Comparison of ENCODE assay signal across 8 mouse cellular contexts in the genomic region with DNA sequence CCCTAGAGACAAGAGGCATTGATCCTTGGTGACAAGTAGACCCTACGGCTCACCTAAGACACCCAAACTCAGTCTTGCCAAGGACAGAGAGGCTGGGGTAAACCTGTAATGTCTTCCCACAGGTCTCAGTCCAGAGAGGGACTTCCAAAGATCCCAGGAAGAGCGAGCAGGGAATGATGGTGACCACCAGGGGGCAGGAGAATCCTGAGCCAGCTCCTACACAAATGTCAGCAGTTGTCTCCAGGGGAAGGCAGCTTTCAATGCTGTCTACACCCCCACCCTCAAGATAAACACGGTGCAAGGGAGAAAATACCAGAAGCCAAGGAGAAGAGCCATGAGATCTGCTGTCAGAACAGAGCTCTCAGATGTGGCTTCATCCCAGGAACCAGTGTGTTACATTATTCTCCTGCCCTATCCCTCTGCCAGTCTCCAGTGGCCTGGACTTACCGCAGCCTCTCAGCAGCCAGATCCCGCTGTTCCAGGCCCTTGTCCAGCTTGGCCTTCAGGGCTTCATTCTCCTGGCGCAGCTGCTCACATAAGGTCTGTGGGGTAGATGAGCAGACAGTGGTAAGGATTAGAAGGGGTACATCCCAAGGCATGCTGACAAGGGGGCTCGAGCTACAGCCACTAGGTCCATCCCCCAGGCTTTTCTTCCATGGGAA. TPM values are rescaled to one million over a fixed set of nuclear protein-coding genes. Genes with fewer than 3 reads are reported as not detected.
DNase-seq lines count a peak whose midpoint lies in the region; ATAC-seq lines count a peak whose summit lies in the region.
"Had no signal": no experiment of that assay in that cellular context is flagged by ENCODE, and none has a peak within 500 bp of the region (broad histone marks: within the 10 kb centered on the region; RNA-seq: fewer than 3 reads in every experiment).

No protein-coding gene starts in this region.

- no peak overlapping the region for H3K4me2 ChIP-seq in midbrain, embryonic 11.5 days
- no peak overlapping the region for H3K4me2 ChIP-seq in liver, embryonic 11.5 days
- H3K4me2 ChIP-seq: neural tube, embryonic 12.5 days had no signal

- no peak overlapping the region for H3K4me3 ChIP-seq in midbrain, embryonic 10.5 days
- no peak overlapping the region for H3K4me3 ChIP-seq in midbrain, embryonic 11.5 days (ENCODE audit: low read depth, low read length)
- no peak overlapping the region for H3K4me3 ChIP-seq in liver, embryonic 11.5 days (ENCODE audit: low read depth, low read length)
- H3K4me3 ChIP-seq: neural tube, embryonic 12.5 days had no signal

- no peak overlapping the region for H3K27ac ChIP-seq in midbrain, embryonic 10.5 days (replicated peaks)
- H3K27ac ChIP-seq in midbrain, embryonic 11.5 days (ENCODE audit: low read depth, low read length), result no peak overlapping the region
- no peak overlapping the region for H3K27ac ChIP-seq in liver, embryonic 11.5 days (ENCODE audit: low read depth, low read length)
- H3K27ac ChIP-seq: neural tube, embryonic 12.5 days had no signal

- H3K9ac ChIP-seq in midbrain, embryonic 11.5 days (ENCODE audit: low read length), result no peak overlapping the region
- no peak overlapping the region for H3K9ac ChIP-seq in liver, embryonic 11.5 days (ENCODE audit: low read depth, low read length)
- H3K9ac ChIP-seq: neural tube, embryonic 12.5 days had no signal

- WGBS in midbrain, embryonic 10.5 days, result 69% methylated on average over 7 of the region's 7 CpGs
- WGBS in midbrain, embryonic 11.5 days, result 69% methylated on average over 7 of the region's 7 CpGs
- WGBS in liver, embryonic 11.5 days, result 65% methylated on average over 7 of the region's 7 CpGs

- ATAC-seq in midbrain, embryonic 11.5 days (ENCODE audit: low FRiP score), result no peak
- ATAC-seq in liver, embryonic 11.5 days (replicated peaks; ENCODE audit: low FRiP score), result no peak

- intact Hi-C loops in heart, postnatal 36 days (cut with DNase I), result loop anchor here (1.0 to 5.0 kb wide), 2 partner anchors 54 to 107 kb away; no protein-coding TSS in a partner anchor

- peaks cover 40% of the 10 kb centered on the region for H3K36me3 ChIP-seq in midbrain, embryonic 10.5 days
- no peaks in the 10 kb centered on the region for H3K36me3 ChIP-seq in midbrain, embryonic 11.5 days (ENCODE audit: control insufficient read depth, insufficient read depth, low read length)
- peaks cover 11% of the 10 kb centered on the region; the same call in 1 of the 2 replicates for H3K36me3 ChIP-seq in liver, embryonic 11.5 days (ENCODE audit: control insufficient read depth, insufficient read depth, low read length)

- peaks cover 2% of the 10 kb centered on the region; the same call in 1 of the 2 replicates for H3K4me1 ChIP-seq in midbrain, embryonic 10.5 days
- no peaks in the 10 kb centered on the region for H3K4me1 ChIP-seq in midbrain, embryonic 11.5 days (ENCODE audit: control insufficient read depth, insufficient read depth, low read length)
- 0 out of 2 replicates have a peak, but pooled peaks cover 4% of the 10 kb centered on the region for H3K4me1 ChIP-seq in liver, embryonic 11.5 days (replicated peaks; ENCODE audit: control insufficient read depth, insufficient read depth, low read length)
- H3K4me1 ChIP-seq: neural tube, embryonic 12.5 days had no signal

- H3K27me3 ChIP-seq in midbrain, embryonic 10.5 days (ENCODE audit: low read depth, poor library complexity, severe bottlenecking), result no peaks in the 10 kb centered on the region
- no peaks in the 10 kb centered on the region for H3K27me3 ChIP-seq in midbrain, embryonic 11.5 days (ENCODE audit: control insufficient read depth, insufficient read depth, low read length)
- no peaks in the 10 kb centered on the region for H3K27me3 ChIP-seq in liver, embryonic 11.5 days (replicated peaks; ENCODE audit: control insufficient read depth, insufficient read depth, low read length)
- H3K27me3 ChIP-seq: neural tube, embryonic 12.5 days had no signal

- DNase-seq in midbrain, embryonic 10.5 days (ENCODE audit: low spot score), result peak; percentile 51
- DNase-seq in midbrain, embryonic 11.5 days (ENCODE audit: low spot score, missing footprints), result no peak
- peak; percentile 73 for DNase-seq in R1 (ENCODE audit: low read depth, low spot score)
- DNase-seq in cerebellum, adult 9-10 months, result peak; percentile 68
- peak; percentile 62 to 68 for DNase-seq in heart, postnatal 36 days
- DNase-seq in liver, embryonic 11.5 days (ENCODE audit: low spot score), result peak; percentile 46
- peak; percentile 41 to 67 for DNase-seq in right cerebral cortex, postnatal 10 days (ENCODE audit: low spot score in 2 of 2)

- no peaks in the 10 kb centered on the region for H3K9me3 ChIP-seq in midbrain, embryonic 10.5 days (replicated peaks)
- H3K9me3 ChIP-seq in midbrain, embryonic 11.5 days (ENCODE audit: control insufficient read depth, low read length), result no peaks in the 10 kb centered on the region
- no peaks in the 10 kb centered on the region for H3K9me3 ChIP-seq in liver, embryonic 11.5 days (ENCODE audit: control insufficient read depth, low read length)
- H3K9me3 ChIP-seq: neural tube, embryonic 12.5 days had no signal

RNA-seq across cellular contexts. Expression of gene Gpx3, which starts 28.2 kb away (rescaled TPM):
- 68.6 and 72.1 TPM in 2 replicates for polyA plus RNA-seq in midbrain, embryonic 10.5 days (2016; fragmentation: Nextera tagmentation; extraction: Ambion mirVana)
- 57.2 and 60.5 TPM in 2 replicates for polyA plus RNA-seq in midbrain, embryonic 11.5 days (2014; fragmentation: Nextera tagmentation; extraction: Ambion mirVana)
- total RNA-seq in heart, postnatal 36 days (2021), result 100 to 1,000 TPM; 189 to 218 TPM
- polyA plus RNA-seq in liver, embryonic 11.5 days (2014; fragmentation: Nextera tagmentation; extraction: Ambion mirVana), result 84.0 and 89.6 TPM in 2 replicates

RNA-seq across cellular contexts. Expression of gene Tnip1, which starts 32.3 kb away (rescaled TPM):
- polyA plus RNA-seq in midbrain, embryonic 10.5 days (2016; fragmentation: Nextera tagmentation; extraction: Ambion mirVana), result 9.5 and 11.6 TPM in 2 replicates
- polyA plus RNA-seq in midbrain, embryonic 11.5 days (2014; fragmentation: Nextera tagmentation; extraction: Ambion mirVana), result 8.9 and 9.9 TPM in 2 replicates
- total RNA-seq in heart, postnatal 36 days (2021), result 10 to 100 TPM; 29.2 to 29.4 TPM
- polyA plus RNA-seq in liver, embryonic 11.5 days (2014; fragmentation: Nextera tagmentation; extraction: Ambion mirVana), result 11.4 and 12.1 TPM in 2 replicates
